Comparison of ENCODE assay signal across 9 mouse cellular contexts in genomic region chr17:87044364-87044763, GRCm38 (mm10). TPM values are rescaled to one million over a fixed set of nuclear protein-coding genes. Genes with fewer than 3 reads are reported as not detected.
DNase-seq lines count a peak whose midpoint lies in the region; ATAC-seq and TF ChIP-seq lines count a peak whose summit lies in the region.
"Had no signal": no experiment of that assay in that cellular context is flagged by ENCODE, and none has a peak within 500 bp of the region (broad histone marks: within the 10 kb centered on the region; RNA-seq: fewer than 3 reads in every experiment).

No protein-coding gene starts in this region.

- TF ChIP-seq EP300 in stomach, postnatal 0 days (optimal IDR thresholded peaks at IDR 0.05): no peak

- no peaks in the 10 kb centered on the region for H3K9me3 ChIP-seq in forebrain, embryonic 10.5 days
- H3K9me3 ChIP-seq in liver, embryonic 15.5 days (replicated peaks): no peaks in the 10 kb centered on the region
- H3K9me3 ChIP-seq in neural tube, embryonic 12.5 days: no peaks in the 10 kb centered on the region
- no peaks in the 10 kb centered on the region for H3K9me3 ChIP-seq in stomach, postnatal 0 days (ENCODE audit: control insufficient read depth, low read length)
- H3K9me3 ChIP-seq: heart, embryonic 13.5 days had no signal

- H3K4me2 ChIP-seq in liver, embryonic 15.5 days: no peak overlapping the region
- no peak overlapping the region for H3K4me2 ChIP-seq in neural tube, embryonic 12.5 days (replicated peaks)
- no peak overlapping the region for H3K4me2 ChIP-seq in stomach, postnatal 0 days (replicated peaks; ENCODE audit: low read depth)
- H3K4me2 ChIP-seq: heart, embryonic 13.5 days had no signal

- H3K27me3 ChIP-seq in forebrain, embryonic 10.5 days (ENCODE audit: poor library complexity, severe bottlenecking): peaks cover 10% of the 10 kb centered on the region; the same call in 1 of the 2 replicates
- H3K27me3 ChIP-seq in liver, embryonic 15.5 days: no peaks in the 10 kb centered on the region
- H3K27me3 ChIP-seq in neural tube, embryonic 12.5 days (replicated peaks): no peaks in the 10 kb centered on the region
- no peaks in the 10 kb centered on the region for H3K27me3 ChIP-seq in stomach, postnatal 0 days (ENCODE audit: control insufficient read depth, insufficient read depth, low read length)

- ATAC-seq in liver, embryonic 15.5 days (ENCODE audit: insufficient read depth): 0 out of 2 replicates have a peak, but pooled peaks have one; percentile 28
- ATAC-seq in neural tube, embryonic 12.5 days (ENCODE audit: low FRiP score, low read depth): 0 out of 2 replicates have a peak, but pooled peaks have one; percentile 44
- peak; percentile 83 for ATAC-seq in stomach, postnatal 0 days (ENCODE audit: low FRiP score, low TSS enrichment)

- H3K36me3 ChIP-seq in forebrain, embryonic 10.5 days (replicated peaks): no peaks in the 10 kb centered on the region
- H3K36me3 ChIP-seq in liver, embryonic 15.5 days (replicated peaks): no peaks in the 10 kb centered on the region
- no peaks in the 10 kb centered on the region for H3K36me3 ChIP-seq in neural tube, embryonic 12.5 days
- no peaks in the 10 kb centered on the region for H3K36me3 ChIP-seq in stomach, postnatal 0 days (ENCODE audit: control insufficient read depth, insufficient read depth, low read length)
- H3K36me3 ChIP-seq: heart, embryonic 13.5 days had no signal

- no peak overlapping the region for H3K4me3 ChIP-seq in forebrain, embryonic 10.5 days
- no peak overlapping the region for H3K4me3 ChIP-seq in liver, embryonic 15.5 days (replicated peaks)
- no peak overlapping the region for H3K4me3 ChIP-seq in neural tube, embryonic 12.5 days
- H3K4me3 ChIP-seq in stomach, postnatal 0 days (ENCODE audit: low read depth, low read length): no peak overlapping the region
- H3K4me3 ChIP-seq: heart, embryonic 13.5 days had no signal

- peak; percentile 80 to 86 for DNase-seq in CD8-positive naive resting alpha-beta T cell, adult 2 months (ENCODE audit: low read depth in 2 of 2, low spot score in 2 of 2)
- DNase-seq in c-Kit-negative CD71-positive TER-119-positive erythroid progenitor cells, embryonic 14.5 days (ENCODE audit: low read depth, low spot score): peak; percentile 73
- DNase-seq in forebrain, embryonic 10.5 days (ENCODE audit: extremely low spot score, low spot score): peak; percentile 85
- DNase-seq in heart, postnatal 10 days: peak; percentile 92 to 95
- DNase-seq in kidney, postnatal 4 days: peak; percentile 97
- DNase-seq in stomach, postnatal 0 days (ENCODE audit: low spot score): peak; percentile 91

- TF ChIP-seq CTCF in stomach, postnatal 0 days (IDR thresholded peaks at IDR 0.05; ENCODE audit: low read depth): peak; percentile 100

- H3K27ac ChIP-seq in forebrain, embryonic 10.5 days: no peak overlapping the region
- H3K27ac ChIP-seq in liver, embryonic 15.5 days (replicated peaks): no peak overlapping the region
- no peak overlapping the region for H3K27ac ChIP-seq in neural tube, embryonic 12.5 days
- no peak overlapping the region for H3K27ac ChIP-seq in stomach, postnatal 0 days (replicated peaks)
- H3K27ac ChIP-seq: heart, embryonic 13.5 days had no signal

- 2% methylated on average over 15 of the region's 15 CpGs for WGBS in forebrain, embryonic 10.5 days
- 2% methylated on average over 15 of the region's 15 CpGs for WGBS in liver, embryonic 15.5 days (ENCODE audit: insufficient replicate concordance)
- 2% methylated on average over 15 of the region's 15 CpGs for WGBS in neural tube, embryonic 12.5 days
- WGBS in stomach, postnatal 0 days: 2% methylated on average over 15 of the region's 15 CpGs

- H3K4me1 ChIP-seq in forebrain, embryonic 10.5 days: peaks cover 3% of the 10 kb centered on the region; the same call in 1 of the 2 replicates
- no peaks in the 10 kb centered on the region for H3K4me1 ChIP-seq in liver, embryonic 15.5 days (replicated peaks)
- no peaks in the 10 kb centered on the region for H3K4me1 ChIP-seq in neural tube, embryonic 12.5 days
- no peaks in the 10 kb centered on the region for H3K4me1 ChIP-seq in stomach, postnatal 0 days (replicated peaks; ENCODE audit: control insufficient read depth, insufficient read depth)

- intact Hi-C loops in heart, postnatal 10 days (cut with DNase I): loop anchor here (1.0 to 2.0 kb wide), 4 partner anchors 82 to 204 kb away; no protein-coding TSS in a partner anchor

- H3K9ac ChIP-seq in liver, embryonic 15.5 days: no peak overlapping the region
- H3K9ac ChIP-seq in neural tube, embryonic 12.5 days: no peak overlapping the region
- no peak overlapping the region for H3K9ac ChIP-seq in stomach, postnatal 0 days (ENCODE audit: low read length)
- H3K9ac ChIP-seq: heart, embryonic 13.5 days had no signal

RNA-seq across cellular contexts. Expression of gene Cript, which starts 19.0 kb away (rescaled TPM):
- 142 and 143 TPM in 2 replicates for polyA plus RNA-seq in forebrain, embryonic 10.5 days (2016; fragmentation: Nextera tagmentation; extraction: Ambion mirVana)
- 10 to 100 TPM; 49.5 to 49.6 TPM for total RNA-seq in heart, postnatal 10 days (2021)
- polyA plus RNA-seq in liver, embryonic 15.5 days (2015; fragmentation: Nextera tagmentation; extraction: Ambion mirVana): 50.9 and 62.5 TPM in 2 replicates
- 194 and 204 TPM in 2 replicates for polyA plus RNA-seq in neural tube, embryonic 12.5 days (2016; fragmentation: Nextera tagmentation; extraction: Ambion mirVana)
- polyA plus RNA-seq in stomach, postnatal 0 days (2015; fragmentation: Nextera tagmentation; extraction: Ambion mirVana): 138 and 140 TPM in 2 replicates

RNA-seq across cellular contexts. Expression of gene Pigf, which starts 19.2 kb away (rescaled TPM):
- 49.7 and 56.7 TPM in 2 replicates for polyA plus RNA-seq in forebrain, embryonic 10.5 days (2016; fragmentation: Nextera tagmentation; extraction: Ambion mirVana)
- 1 to 10 TPM; 4.7 to 6.4 TPM for total RNA-seq in heart, postnatal 10 days (2021)
- 10.7 and 11.2 TPM in 2 replicates for polyA plus RNA-seq in liver, embryonic 15.5 days (2015; fragmentation: Nextera tagmentation; extraction: Ambion mirVana)
- polyA plus RNA-seq in neural tube, embryonic 12.5 days (2016; fragmentation: Nextera tagmentation; extraction: Ambion mirVana): 36.8 and 40.6 TPM in 2 replicates
- 49.4 and 50.2 TPM in 2 replicates for polyA plus RNA-seq in stomach, postnatal 0 days (2015; fragmentation: Nextera tagmentation; extraction: Ambion mirVana)

Comparison
In these comparisons a context has a peak if more than half of its experiments do, and no peak if none do; other contexts are left out.
1. ATAC-seq: peak in every context shown above with its lines; median percentile 83 in stomach, postnatal 0 days; 44 in neural tube, embryonic 12.5 days; 28 in liver, embryonic 15.5 days.